Mouse (Mus musculus) limb, embryonic 14.5 days (tissue): ENCODE results near the gene Kdm8. TPM values are rescaled to one million over a fixed set of nuclear protein-coding genes. Genes with fewer than 3 reads are reported as not detected.

ENCODE experiments used
- ATAC-seq: fragments of 200-750 bp; cut with Nextera tagmentation; 2 replicates; pipeline ENCODE4 v1.8.0; 2017; ENCODE audit warnings: low read depth, moderate number of reproducible peaks, moderate TSS enrichment; ENCODE audit not compliant: low FRiP score
- DNase-seq: peaks from one replicate; pipeline ENCODE4 v3.0.0-alpha.2; 2015; ENCODE audit warnings: low spot score
- H3K27ac ChIP-seq: fragments of 300-500 bp; sonication (generic); replicated peaks from 2 replicates; pipeline ENCODE4 v1.5.1; 2014; ENCODE audit warnings: low read depth, mild to moderate bottlenecking, low read length, moderate library complexity, mixed read lengths
- H3K27me3 ChIP-seq: fragments of 300-500 bp; sonication (generic); 2 replicates; pipeline ENCODE4 v1.6.1; 2014; ENCODE audit warnings: low read length, mixed read lengths; ENCODE audit not compliant: control insufficient read depth, insufficient read depth
- H3K36me3 ChIP-seq: fragments of 300-500 bp; sonication (generic); 2 replicates; pipeline ENCODE4 v1.6.1; 2014; ENCODE audit warnings: mild to moderate bottlenecking, low read length, moderate library complexity, mixed read lengths; ENCODE audit not compliant: control insufficient read depth, insufficient read depth
- H3K4me1 ChIP-seq: fragments of 300-500 bp; sonication (generic); 2 replicates; pipeline ENCODE4 v1.6.1; 2014; ENCODE audit warnings: antibody characterized with exemption, low read length, mixed read lengths; ENCODE audit not compliant: control insufficient read depth, insufficient read depth
- H3K4me2 ChIP-seq: fragments of 300-500 bp; sonication (generic); replicated peaks from 2 replicates; pipeline ENCODE4 v1.6.1; 2014; ENCODE audit warnings: low read depth, mild to moderate bottlenecking, low read length, moderate library complexity; ENCODE audit not compliant: severe bottlenecking
- H3K4me3 ChIP-seq: fragments of 300-500 bp; sonication (generic); replicated peaks from 2 replicates; pipeline ENCODE4 v1.5.1; 2014; ENCODE audit warnings: low read length
- H3K9ac ChIP-seq: fragments of 300-500 bp; sonication (generic); 2 replicates; pipeline ENCODE4 v1.6.1; 2014; ENCODE audit warnings: mild to moderate bottlenecking, low read depth, low read length, moderate library complexity; ENCODE audit not compliant: severe bottlenecking
- H3K9me3 ChIP-seq: fragments of 300-500 bp; sonication (generic); 2 replicates; pipeline ENCODE4 v1.6.1; 2016; ENCODE audit warnings: low read length; ENCODE audit not compliant: control insufficient read depth
- POLR2A ChIP-seq: fragments of 200-500 bp; IDR thresholded peaks from 2 replicates; pipeline ENCODE4 v1.8.0; 2012; ENCODE audit warnings: inconsistent platforms, mild to moderate bottlenecking, moderate library complexity, borderline replicate concordance; ENCODE audit not compliant: insufficient read depth, insufficient read length; ENCODE audit errors: extremely low read depth
- WGBS: fragments of 180-500 bp; shearing (Covaris S2); extraction: QIAGEN DNeasy Blood & Tissue Kit; methylation state at CpG from one replicate; pipeline ENCODE4 v1.1.7; 2014; 5-methylcytosine and 5-hydroxymethylcytosine counted together
- polyA plus RNA-seq, 2 experiments: library from polyadenylated mRNA; depleted of rRNA in 1 of 2; stranded (reverse) in 1 of 2; unstranded in 1 of 2; fragments of >200 nt; fragmentation: Nextera tagmentation in 1 of 2; extraction: Ambion mirVana in 1 of 2; gene quantifications; 2 replicates each; pipeline versions ENCODE4 v1.2.1 to v1.2.3; 2012 to 2014

The Kdm8 gene
- polyA plus RNA-seq, 2 experiments: 8.9 to 11.1 TPM

- Histone ChIP-seq H3K36me3 (peaks cover 32% of the 10 kb centered on the region), H3K4me3 (no peak overlapping the region), H3K27ac (no peak overlapping the region), H3K4me1 (peaks cover 11% of the 10 kb centered on the region), H3K9me3 (no peaks in the 10 kb centered on the region), H3K27me3 (no peaks in the 10 kb centered on the region), H3K4me2 (no peak overlapping the region), H3K9ac (no peak overlapping the region)
- no peak for TF ChIP-seq POLR2A
- DNase-seq (no peak), ATAC-seq (no peak)
- WGBS: 64% methylated on average over 4 of the region's 4 CpGs
Observed at GRCm38 (mm10) chr7:125474535-125474934, 30.1 kb downstream of the Kdm8 start.

GRCm38 (mm10) chr7:125475601-125476251 is 31.2 kb downstream of the Kdm8 start:
- 54% methylated on average over 10 of the region's 11 CpGs for WGBS

GRCm38 (mm10) chr7:125478391-125478984 is 34.0 kb downstream of the Kdm8 start:
- H3K36me3 ChIP-seq: peaks cover 41% of the 10 kb centered on the region
- DNase-seq (no peak), ATAC-seq (no peak)
- no peak for TF ChIP-seq POLR2A
- no peak overlapping the region for H3K4me2 ChIP-seq
- no peak overlapping the region for H3K4me3 ChIP-seq
- no peak overlapping the region for H3K9ac ChIP-seq
- no peak overlapping the region for H3K27ac ChIP-seq
- H3K27me3 ChIP-seq: no peaks in the 10 kb centered on the region
- H3K9me3 ChIP-seq: no peaks in the 10 kb centered on the region
- 80% methylated on average over 7 of the region's 7 CpGs for WGBS
- H3K4me1 ChIP-seq: peaks cover 3% of the 10 kb centered on the region; the same call in 1 of the 2 replicates

More at GRCm38 (mm10) chr7:125475601-125476251, 31.2 kb downstream of the Kdm8 start:
- ATAC-seq: no peak
- TF ChIP-seq POLR2A: no peak
- Histone ChIP-seq H3K36me3 (peaks cover 34% of the 10 kb centered on the region), H3K4me2 (no peak overlapping the region), H3K4me3 (no peak overlapping the region), H3K27me3 (no peaks in the 10 kb centered on the region), H3K9ac (no peak overlapping the region), H3K9me3 (no peaks in the 10 kb centered on the region), H3K27ac (peak overlapping the region; percentile 55; the same call in 1 of the 2 replicates), H3K4me1 (peaks cover 11% of the 10 kb centered on the region)
- no peak for DNase-seq

GRCm38 (mm10) chr7:125480518-125480917 is 36.0 kb downstream of the Kdm8 start:
- Histone ChIP-seq H3K27ac (no peak overlapping the region), H3K4me2 (no peak overlapping the region), H3K36me3 (peaks cover 60% of the 10 kb centered on the region), H3K27me3 (no peaks in the 10 kb centered on the region), H3K9me3 (no peaks in the 10 kb centered on the region), H3K4me1 (peaks cover 3% of the 10 kb centered on the region; the same call in 1 of the 2 replicates), H3K4me3 (no peak overlapping the region), H3K9ac (no peak overlapping the region)
- ATAC-seq: no peak
- 95% methylated on average over 4 of the region's 4 CpGs for WGBS
- no peak for TF ChIP-seq POLR2A
- DNase-seq: no peak

GRCm38 (mm10) chr7:125482339-125482738 is 37.9 kb downstream of the Kdm8 start:
- H3K9ac ChIP-seq: no peak overlapping the region
- WGBS: 85% methylated on average over 3 of the region's 3 CpGs

More at GRCm38 (mm10) chr7:125482339-125482738, 37.9 kb downstream of the Kdm8 start:
- no peak for DNase-seq
- no peak for TF ChIP-seq POLR2A
- Histone ChIP-seq H3K9me3 (no peaks in the 10 kb centered on the region), H3K4me2 (no peak overlapping the region), H3K27me3 (no peaks in the 10 kb centered on the region), H3K4me1 (no peaks in the 10 kb centered on the region), H3K27ac (no peak overlapping the region), H3K4me3 (no peak overlapping the region), H3K36me3 (peaks cover 71% of the 10 kb centered on the region)
- no peak for ATAC-seq
